Mouse (Mus musculus) urinary bladder, adult 2 months (tissue): ENCODE results near the gene Matn4. TPM values are rescaled to one million over a fixed set of nuclear protein-coding genes. Genes with fewer than 3 reads are reported as not detected.

Experiments used
- DNase-seq: peaks from one replicate; pipeline ENCODE4 v3.0.0; 2022; ENCODE audit warnings: low spot score
- polyA plus RNA-seq: library from polyadenylated mRNA; depleted of rRNA; stranded (reverse); fragments of >200 nt; gene quantifications from 2 replicates; pipeline ENCODE4 v1.2.3, GENCODE M21; 2012; rRNA removed

Gene Matn4
- 3.1 and 3.4 TPM in 2 replicates for polyA plus RNA-seq

DNA sequence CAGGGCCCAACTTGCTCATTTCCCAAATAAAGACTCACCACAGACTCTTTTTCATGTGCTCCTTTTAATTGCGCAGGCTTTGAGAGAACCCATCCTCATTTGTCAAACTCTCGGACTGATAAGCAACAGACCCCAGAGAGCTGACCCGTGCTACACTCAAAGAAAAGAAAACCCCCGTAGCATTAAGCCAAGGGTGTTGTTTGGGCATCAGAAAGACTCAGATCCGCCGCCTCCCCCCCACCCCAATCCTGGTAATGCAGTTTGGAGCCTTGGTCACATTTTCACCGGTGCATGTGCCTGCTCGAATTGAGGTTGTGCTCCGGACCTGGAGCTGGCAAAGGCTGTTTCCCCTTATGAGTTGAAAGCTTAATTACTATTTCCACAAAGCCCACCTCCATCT lies at the start of gene Matn4:
Gene Matn4 (minus strand): TSS at position 101 of the 400 bp plus-strand sequence.
- no peak for DNase-seq

DNA sequence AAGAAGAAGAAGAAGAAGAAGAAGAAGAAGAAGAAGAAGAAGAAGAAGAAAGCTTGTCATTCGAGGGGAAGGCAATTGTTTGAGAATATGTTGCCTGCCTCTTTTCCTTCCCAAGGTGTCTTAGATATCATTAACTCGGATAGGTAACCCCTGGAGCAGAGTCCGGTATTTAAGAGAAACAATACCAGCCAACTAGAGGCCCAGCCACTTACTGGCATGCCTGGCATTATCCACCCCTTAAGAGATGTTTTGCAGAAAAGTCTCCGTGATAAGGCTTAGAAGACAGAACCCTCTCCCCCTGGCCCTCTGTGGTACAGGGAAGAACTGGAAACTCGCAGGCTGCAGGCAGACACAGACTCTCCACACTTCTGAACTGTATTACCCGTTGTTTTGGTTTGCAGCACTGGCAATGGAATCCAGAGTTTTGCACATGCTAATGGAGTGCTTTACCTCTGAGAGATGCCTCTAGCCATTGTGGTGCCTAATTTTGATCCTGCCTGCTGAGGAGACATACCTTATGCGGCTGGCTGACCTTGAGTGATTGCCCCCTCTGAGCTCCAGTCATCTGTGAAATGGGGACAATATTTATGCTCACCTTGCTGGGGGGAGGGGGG lies 49.0 kb upstream of the Matn4 start:
- DNase-seq, result no peak

DNA sequence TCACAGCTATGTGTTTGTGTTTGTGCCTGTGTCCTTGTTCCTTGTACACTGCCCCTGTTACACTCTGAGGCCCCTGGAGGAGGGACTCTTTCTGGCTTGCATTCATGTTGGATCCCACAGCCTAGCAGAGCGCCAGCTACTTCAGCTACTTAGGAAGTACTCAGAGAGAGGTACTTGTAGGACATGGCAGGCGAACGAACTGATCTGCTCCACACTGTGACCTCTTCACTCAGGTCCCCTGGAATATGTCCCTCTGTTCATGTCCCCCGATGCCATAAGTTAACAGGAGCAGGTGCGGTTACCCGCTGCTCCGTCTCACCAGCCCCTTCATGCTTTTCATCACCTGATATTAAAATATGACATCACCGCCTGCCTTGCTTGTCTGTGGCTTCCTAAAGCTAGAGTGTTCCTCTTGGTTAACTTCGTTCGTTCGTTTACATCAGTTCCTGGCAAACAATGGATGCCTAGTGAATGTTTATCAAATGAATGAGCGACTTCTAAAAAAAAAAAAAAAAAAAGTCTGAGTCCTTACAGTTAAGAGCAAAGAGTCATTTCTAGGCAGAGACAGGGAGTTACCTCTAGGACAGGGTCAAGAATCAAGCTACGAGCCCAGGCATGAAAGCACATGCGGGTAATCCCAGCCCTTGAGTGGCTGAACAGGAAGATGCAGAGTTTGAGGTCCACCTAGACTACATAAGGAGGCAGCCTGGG lies 48.2 kb upstream of the Matn4 start:
- DNase-seq, result no peak

DNA sequence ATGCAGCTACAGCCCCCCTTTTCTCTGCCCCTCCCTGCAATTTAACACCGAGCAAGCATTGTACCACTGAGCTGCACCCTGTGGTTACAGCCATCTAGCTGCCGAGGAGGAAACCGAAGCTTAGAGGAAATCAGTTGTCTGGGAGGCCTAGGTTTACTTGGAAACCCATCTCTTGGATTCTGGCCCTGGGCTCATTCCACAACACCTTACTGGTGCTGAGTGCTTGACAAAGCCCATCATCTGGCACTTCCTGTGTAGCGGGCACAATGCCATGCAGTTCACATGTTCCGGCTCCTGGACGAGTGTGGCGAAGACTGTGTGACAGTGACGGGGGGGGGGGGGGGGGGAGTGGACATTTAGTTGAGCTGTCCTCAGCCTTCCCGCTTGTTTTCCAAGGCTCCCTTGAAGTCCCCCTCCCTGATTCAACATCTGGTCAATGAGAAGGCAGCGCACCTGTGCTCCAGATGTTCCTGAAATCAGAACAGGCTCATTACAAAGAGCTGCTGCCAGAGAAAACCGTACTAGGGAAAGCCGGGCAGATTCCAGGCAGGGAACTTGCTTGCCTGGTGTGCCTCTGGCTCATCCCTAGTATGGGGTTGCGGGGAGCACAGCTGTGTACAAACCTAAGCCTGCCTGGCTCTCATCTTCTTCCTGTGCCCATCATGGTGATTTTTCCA lies 47.2 kb upstream of the Matn4 start:
- no peak for DNase-seq

DNA sequence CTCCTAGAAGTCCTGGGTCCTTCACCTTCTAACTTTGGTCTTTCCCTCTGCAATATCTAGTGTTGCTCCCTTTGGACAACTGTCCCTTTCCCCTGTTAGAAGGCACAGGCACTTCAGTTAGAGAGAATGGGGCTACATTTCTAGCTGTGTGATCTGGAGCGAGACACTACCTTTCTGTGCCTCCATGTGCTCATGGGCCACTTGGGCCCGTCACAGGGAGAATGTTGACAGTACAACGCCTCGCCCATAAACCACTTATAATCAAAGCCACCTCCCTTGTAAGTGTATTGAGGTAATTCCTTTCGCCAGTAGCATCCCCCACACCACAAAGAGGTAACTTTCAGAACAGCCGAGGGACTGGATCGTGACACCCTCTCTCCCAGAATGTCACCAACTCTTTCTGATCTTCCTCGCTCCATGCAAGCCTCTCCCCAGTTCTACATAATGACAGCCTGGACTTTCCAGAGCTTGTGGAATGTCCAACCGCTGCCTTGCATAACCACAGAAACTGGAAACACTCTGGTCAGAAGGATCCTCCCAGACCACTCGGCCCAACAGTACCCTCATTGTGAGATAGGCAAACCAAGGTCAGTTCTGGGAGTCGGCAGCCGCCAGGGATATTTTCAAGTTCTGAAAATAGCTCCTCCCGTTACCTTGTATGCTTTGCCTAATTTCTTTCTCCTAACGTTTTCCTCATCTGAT lies 44.5 kb upstream of the Matn4 start:
- DNase-seq, result no peak

DNA sequence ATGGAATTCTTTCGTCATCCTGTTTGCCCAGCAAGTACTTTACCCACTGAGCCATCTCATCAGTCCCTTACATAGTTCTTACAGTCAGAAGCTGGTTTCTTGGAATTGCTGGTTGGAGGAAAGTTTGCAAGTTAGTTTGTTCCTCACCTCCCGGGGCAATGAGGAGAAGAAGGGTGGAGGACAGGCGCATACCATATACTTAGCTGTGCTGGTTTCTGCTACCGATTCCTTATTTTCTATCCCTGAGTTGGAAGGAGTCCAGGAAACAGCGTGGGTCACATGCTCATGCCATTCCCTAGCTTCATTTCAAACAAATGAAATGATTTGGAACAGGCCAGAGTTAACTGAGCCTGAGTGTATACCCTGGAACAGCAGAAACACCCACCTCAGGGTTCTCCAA lies 44.0 kb upstream of the Matn4 start:
- no peak for DNase-seq

DNA sequence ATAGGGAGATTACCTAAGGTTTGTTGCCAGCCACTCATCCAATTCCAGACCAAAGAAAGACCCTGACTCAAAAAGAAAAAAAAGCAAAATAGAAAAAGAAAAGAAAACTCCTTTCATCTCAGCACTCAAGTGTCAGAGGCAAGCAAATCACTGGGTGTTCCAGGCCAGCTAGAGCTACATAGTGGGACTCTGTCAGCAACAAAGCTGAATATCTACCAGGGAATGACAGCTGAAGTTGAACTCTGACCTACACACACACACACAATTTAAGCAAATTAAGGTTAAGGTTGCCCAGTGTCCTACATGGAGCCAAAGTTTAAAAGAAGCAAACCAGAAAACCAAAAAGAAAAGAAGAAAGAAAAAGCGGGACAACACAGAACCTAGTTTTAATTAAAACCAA lies 43.2 kb upstream of the Matn4 start:
- no peak for DNase-seq

DNA sequence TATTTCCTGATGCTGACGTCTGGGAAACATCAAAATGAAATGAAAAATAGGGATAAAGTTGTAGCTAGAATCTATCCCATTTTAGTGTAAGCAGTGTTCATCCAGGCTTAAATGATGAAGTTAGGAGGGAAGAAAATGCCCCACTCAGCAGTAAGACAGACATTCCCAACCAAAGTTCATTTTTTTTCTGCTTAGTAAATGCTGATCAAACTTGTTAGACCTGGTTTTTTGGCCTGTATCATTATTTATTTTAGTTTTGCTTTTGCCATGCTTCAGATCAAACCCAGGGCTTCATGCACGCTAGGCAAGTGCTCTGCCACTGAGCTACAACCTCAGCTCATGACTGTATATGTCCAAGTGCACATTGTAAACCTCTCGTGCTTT lies 41.1 kb upstream of the Matn4 start:
- DNase-seq, result no peak

DNA sequence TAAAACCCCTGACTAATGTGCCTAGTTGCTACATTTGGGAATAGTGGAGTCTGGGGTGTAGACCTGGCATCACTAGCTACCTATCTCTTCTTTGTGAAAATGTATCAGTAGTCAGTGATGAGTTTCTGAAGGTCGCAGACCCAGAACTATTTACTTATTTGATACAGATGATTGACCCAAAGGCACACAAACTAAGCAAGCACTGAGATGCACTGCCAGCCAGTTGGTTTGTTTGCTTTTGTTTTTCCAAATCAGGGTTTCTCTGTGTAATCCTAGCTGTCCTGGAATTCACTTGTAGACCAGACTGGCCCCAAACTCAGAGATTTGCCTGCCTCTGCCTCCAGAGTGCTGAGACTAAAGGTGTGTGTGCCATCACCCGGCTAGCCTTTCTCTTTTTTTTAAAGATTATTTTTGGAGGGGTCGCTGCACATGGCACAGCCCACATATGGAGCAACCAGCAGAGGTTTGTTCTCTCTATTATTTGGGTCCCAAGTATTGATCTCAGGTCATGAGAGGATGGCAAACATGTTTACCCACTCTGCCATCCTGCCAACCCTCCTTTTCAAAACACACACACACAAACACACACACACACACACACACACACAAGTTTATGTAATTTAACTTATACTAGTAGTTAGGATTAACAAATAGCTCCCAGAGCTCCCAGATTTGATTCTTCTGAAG lies 40.6 kb upstream of the Matn4 start:
- no peak for DNase-seq

DNA sequence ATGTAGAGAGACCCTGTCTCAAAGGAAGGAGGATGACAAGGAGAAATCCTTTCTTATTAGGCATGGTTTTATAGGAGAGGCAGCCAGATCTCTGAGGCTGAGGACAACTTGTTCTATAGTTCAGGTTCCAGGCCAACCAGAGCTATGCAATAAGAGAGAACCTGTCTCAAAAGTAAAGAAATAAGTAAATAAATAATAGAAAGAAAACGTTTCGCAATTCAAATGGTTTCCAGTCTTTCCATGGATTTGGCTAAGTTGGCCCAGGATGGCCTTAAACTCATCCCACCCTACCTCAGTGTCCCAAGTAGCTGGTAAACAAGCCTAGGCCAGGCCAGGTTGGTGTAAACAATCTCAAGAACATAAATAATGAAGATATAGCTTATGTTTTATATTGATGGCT lies 39.7 kb upstream of the Matn4 start:
- DNase-seq, result no peak

DNA sequence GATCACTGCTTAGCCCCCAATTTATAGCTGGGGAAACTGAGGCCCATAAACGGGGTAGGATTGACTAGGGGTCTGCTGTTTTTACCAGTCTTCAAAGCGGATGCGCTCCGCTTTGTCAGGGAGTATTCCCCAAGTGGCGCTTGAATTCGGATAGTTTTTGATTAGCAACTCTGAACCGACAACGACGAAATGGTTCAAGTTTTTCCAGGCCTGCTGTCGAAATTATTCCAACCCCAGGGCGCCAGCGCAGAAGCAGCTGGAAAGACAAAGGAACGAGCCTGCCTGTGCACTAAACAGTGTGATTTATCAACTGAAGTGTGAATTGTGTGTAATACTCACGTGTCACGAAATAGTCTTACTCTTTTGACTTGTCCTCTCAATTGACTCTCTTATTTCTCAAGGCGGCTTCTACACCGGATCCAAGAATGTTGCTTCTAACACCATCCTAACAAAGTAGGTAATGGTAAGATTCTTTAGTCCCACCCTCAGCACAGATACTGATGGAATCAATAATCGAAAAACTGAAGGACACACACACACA lies 38.6 kb upstream of the Matn4 start, which contains the start of gene Sdc4:
Gene Sdc4 (minus strand): TSS at position 428 of the 541 bp plus-strand sequence.
- DNase-seq, result no peak

DNA sequence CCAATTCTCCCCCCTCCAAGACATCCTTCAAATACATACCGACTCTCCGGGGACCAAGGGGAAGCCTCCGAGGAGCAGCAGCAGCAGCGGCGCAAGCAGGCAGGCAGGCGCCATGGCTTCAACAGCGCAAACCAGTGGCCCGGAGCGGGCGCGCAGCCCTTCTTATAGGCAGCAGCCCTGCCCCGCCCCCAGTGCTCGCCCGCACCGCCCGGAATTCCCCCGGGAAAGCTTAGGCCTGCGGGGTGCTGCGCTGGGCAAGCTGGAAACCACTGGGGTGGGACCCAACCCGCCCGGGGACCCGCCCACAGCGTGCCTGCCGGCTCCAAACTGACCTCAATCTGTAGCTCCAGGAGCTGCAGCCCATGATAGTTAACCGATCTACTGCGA lies 38.1 kb upstream of the Matn4 start:
- DNase-seq, result peak; percentile 98

DNA sequence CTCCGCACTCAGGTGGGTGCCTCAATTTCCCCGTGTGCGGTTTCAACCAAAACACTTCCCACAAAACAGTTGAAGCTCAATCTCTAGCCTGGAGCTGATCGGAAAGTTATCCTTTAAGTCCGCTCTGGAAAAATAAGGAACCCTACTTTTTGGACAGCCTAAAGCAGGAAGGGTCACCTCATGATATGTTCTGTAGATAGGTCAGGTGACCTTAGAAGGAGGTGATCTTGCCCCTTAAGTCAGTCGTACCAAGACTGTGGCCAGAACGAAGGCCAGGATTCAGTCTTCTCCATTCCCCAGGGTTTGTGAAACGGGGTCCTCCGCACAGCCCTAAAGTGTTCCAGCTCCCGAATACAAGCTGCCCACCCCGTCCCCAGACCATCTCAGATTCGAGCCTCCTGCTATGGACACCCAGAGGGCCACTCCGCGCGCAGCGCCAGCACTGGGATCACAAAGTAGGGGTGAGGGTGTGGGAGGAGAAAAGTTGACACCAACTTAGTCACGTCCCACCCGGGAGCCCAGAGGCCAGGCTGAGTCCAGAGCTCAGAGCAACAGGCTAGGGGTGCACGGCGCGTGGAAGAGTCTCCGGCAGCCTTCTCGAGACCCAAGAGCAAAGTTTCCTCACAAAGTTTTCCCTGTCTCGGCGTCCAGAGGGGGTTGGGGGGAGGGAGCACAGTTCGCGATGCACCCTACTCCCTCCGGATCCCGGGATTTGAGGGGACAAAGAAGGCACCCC lies 37.5 kb upstream of the Matn4 start:
- DNase-seq, result peak; percentile 68

DNA sequence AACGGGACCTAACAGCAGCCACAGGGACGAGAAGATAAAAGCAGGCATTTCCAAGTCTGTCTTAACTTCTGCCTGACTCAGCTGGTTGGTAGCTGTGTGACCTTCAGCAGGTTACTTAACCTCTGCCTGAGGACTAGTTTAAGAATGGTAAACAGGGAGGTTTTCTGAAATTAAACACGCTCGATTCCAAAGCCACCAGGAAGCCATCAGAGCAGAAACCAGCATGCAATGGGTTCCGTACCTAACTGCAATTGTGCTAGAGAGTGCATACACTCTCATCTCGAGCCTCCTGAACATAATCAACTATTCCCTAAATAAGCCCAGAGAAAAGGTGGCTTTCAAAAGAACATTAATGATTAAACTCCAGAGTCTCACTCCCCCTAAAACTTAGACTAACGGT lies 36.8 kb upstream of the Matn4 start:
- no peak for DNase-seq

DNA sequence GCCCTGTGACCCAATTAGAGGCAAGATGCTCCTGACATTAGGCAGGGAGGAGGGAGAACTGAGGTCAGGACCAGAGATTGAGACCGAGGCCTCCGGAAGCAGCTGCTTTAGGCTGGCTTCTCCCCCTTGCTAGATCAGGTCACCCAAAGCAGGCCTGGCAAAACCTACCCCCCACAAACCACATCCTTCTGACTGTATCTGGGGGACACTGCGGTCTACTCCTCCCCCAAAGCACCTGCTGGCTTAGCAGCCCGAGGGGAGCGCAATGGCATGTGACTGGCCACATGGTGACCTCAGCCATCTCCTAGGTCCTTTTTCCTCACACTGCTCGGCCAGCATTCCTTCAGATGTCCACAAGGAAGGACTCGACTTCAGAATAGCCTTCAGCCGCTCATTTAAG lies 36.2 kb upstream of the Matn4 start:
- DNase-seq, result no peak

DNA sequence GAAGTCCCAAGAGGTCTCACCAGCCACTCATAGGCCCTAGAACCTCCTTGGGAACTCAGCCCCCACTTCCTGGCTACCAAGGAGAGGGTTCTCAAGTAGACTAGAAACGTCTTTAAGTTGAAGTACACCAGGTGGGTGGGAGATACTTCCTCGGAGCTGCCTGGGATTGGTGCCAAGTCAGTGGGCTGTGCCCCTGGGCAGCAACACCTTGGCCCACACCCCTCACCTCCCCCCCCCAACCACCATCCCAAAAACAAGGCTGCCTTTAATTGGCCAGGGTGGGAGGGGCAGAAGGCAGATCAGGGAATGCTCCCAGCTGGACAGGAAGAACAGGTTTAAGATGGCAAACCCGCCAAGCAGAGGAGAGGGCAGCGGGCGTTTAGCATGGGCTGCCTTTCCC lies 35.4 kb upstream of the Matn4 start:
- DNase-seq, result no peak

DNA sequence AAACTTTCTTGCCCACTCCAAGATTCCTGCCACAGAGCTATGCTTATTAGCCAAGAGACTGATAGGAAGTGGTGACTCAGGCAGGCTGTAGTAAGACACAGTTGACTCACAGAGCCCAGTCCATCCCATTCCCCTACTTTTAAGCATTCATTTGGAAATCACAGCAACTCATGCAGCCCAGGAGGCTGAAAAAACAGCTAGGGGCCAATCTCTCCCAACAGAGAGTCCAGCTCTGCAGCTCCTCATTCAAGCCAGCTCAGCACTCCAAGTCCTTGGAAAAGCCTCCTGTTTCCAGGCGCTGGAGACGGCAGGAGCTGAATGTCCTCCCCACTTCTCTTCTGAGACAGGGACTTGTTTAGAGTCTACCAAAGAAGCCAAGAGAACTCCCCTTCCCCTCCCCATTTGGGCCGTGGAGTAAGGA lies 34.1 kb upstream of the Matn4 start:
- no peak for DNase-seq

DNA sequence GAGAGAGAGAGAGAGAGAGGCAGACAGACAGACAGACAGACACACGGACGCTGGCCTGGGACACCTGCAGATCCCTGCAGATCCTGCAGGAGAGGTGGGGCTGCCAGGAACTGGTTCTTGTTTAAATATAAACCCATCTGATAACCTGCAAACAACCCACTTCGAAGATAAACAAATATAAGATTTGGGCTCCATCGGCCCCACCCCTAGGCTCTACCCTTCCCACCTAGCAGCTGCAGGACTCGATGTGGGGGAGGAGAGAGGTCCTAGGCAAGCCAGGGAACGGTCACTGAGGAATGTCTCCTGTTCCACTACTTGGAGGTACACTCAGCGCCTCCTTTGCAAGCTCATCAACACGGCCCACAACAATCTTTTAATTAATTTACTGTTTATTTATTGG lies 33.3 kb upstream of the Matn4 start:
- DNase-seq, result no peak

DNA sequence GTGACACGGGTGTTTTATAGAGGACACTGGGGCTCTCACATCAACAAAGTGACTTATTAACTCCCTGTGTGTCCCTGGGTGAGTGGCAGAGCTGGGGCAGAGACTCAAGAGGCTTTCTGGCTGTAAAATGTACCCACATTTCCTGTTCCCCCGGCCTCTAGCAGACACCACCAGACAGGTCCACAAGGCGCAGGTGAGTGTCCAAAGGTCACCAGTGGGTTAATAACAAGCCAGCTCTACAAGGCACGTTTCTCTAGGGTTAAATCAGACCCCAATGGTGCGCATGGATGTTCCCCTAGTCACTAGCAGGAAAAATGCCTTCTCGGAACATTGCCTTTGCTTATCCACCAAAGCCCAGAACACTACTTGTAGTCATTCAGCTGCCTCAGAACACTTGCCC lies 32.8 kb upstream of the Matn4 start:
- DNase-seq, result no peak

DNA sequence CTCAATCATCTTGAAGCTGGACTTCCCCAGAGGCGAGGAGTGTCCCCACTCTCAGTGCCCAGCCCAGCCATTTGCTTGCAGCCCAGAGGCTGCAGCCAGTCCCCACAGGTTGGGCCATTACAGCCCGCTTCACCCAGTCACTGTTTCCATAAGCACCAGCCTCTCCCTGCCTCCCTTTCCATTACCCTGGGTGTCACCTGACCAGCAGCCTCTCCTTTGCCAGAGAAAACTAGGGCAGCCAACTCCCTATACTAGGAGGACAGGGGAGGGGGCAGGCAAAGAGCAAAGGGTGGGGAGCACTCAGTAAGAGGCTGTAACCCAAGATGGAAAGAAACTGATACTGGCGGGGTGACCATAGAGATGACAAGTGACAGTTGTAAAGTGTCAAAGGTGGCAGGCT lies 32.0 kb upstream of the Matn4 start:
- DNase-seq, result no peak
